Mouse (Mus musculus): Measurements from ENCODE around the gene Sdk2. TPM values are rescaled to one million over a fixed set of nuclear protein-coding genes. Genes with fewer than 3 reads are reported as not detected.

Sdk2 gene
- total RNA-seq, 2 experiments from 2014 or later, result 3.1 to 6.0 TPM

DNA sequence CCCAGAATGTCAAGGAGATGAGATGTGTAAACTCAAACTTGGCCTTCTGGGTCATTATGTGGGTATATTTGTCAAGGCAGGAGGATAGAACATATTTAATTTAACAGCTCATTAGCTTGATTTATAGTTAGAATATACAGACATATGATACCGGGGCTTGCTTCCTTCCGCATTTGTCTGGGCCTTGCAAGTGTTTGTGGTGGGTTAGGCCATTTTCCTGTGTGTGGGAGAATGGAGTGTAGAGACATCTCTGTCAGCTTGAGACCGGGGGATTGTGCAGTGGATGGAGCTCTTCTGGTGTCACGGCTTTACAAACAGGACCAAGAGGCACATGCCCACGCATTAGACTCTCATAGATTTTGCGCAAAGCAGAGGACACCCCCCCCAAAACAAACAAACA lies 235.2 kb downstream of the Sdk2 start:
- no peak for DNase-seq

DNA sequence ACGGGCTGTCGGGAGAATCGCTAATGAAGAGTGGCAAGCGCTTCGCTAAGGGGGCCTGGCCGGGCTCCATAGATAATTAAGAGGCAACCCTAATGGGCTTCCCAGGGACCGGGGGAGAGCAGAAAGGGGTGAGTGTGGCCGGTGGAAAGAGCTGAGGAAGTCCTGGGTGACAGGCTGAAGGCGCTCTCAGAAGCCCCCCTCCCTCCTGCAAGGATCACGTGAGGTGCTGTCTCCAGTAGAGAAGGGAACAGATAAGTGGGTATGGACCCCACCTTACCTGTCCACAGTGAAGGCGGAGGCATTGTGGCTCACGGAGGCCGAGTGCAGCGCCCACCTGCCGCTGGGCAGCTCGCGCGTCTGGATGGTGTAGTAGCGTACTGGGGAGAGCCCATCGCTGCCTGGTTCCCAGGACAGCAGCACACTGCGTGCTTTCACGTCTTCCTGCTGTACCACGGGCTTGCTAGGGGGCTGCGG lies 238.7 kb downstream of the Sdk2 start:
- no peak for DNase-seq

DNA sequence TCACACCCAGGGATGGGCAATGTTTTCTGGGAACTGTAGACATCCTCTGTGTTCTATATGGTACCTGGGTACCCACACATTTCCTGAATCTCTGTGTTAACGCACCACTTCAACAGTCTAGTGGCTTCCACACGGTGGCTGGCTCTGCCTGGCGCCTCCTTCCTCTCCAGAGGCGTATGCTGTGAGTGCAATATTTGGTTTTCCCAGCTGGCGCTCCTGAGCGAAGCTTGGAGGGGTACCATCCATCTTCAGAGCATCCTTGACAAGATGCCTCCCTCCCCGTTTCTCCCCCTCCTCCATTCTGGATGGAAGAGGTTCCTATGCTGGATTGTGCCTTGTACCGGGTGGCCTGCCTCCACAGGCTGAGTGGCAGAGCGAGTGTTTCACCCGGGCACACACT lies 246.8 kb downstream of the Sdk2 start:
- DNase-seq, result no peak

DNA sequence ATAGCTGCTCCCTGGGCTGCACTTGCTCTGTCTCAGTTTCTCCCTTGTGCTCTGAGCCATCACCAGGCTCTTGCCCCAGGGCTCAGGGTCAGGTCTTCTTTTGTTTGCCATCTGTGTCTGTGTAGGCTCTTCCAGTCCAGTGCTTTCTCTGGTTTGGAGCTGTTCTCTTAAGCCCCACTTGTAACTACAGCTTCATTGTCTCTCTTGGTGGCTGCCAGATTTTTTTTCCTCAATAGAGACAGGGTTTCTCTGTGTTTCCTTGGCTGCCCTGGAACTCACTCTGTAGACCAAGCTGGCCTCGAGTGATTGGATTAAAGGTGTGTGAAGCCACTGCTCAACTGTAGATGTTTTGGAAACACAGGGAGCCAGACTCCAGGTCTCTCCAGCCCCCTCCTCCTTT lies 247.8 kb downstream of the Sdk2 start:
- DNase-seq, result no peak

DNA sequence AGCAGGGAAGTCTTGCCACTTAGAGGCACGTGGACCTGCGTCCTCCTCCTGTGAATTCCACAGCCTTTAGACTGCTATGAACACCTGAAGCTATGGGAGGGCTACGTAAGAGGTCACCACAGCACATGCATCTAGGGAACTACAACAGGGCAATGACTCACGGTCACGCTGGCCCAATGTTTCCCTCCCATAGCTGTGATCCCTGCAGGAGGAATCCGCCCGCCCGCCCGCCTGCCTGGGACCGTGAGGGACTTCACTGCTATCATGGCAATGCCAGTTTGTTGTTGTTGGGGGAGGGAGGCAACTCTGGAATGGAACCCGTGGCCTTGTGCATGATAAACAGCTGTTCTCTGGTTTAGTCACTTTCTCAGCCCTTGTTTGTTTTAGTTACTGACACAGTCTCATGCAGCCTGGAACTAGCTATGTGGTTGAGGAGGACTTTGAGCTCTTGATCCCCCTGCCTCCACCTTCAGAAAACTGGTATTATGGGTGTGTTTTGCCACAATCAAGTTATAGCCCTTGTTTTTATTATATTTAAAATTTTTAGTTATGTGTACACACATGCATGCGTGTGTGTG lies 249.8 kb downstream of the Sdk2 start:
- peak; percentile 76 to 82 for DNase-seq

DNA sequence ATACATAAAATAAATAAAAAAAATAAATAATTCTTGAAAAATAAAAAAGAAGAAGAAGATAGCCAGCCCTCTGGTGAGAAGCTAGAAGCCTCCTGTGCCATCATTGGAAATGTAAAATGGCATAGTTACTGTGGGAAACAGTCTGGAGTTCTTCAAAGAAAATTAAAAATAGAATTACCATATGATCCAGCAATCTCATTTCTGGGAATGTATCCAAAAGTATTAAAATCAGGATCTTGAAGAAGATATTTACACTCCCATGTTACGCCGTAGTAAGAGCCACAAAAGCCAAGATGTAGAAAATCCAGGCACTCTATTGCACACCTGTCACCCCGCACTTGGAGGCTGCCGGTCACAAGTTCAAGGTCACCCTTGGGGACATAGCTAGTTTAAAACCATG lies 250.4 kb downstream of the Sdk2 start:
- no peak for DNase-seq

DNA sequence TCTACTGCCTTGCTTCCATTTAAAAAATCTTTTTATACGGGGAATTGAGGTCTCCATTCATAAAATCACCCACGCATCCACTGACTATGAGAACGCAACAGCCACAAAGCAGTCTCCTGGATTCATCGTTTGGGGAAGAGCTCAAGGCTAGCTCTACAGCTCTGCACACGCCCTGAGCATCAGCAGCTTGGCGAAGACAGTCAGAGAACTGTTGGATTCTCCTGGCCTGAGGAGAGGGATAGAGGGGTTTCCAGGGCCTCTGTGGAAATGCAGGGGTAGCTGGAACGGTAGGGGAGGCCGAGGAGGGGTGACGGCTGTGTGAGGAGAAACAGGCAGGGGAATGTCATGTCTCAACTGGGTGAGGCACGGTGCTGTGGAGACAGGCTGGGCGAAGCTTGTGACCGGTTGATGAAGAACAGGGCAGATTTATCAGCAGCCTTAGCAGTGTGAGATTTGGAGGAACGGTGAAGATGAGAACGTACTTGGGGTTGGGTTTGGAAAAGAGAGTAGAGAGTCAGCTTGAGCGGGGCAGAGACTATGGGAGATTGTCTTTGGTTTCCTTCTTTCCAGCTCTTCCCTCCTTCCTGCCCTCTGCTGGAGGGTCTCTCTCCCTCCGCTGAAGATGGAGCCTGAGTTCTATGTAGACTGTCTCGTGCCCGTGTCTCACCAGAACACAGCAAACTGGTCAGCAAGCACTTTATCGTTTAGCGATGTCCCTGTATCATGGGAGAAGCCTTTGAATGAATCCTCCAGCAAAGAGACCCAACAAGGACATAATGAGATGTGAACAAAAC lies 255.1 kb downstream of the Sdk2 start:
- no peak for DNase-seq

DNA sequence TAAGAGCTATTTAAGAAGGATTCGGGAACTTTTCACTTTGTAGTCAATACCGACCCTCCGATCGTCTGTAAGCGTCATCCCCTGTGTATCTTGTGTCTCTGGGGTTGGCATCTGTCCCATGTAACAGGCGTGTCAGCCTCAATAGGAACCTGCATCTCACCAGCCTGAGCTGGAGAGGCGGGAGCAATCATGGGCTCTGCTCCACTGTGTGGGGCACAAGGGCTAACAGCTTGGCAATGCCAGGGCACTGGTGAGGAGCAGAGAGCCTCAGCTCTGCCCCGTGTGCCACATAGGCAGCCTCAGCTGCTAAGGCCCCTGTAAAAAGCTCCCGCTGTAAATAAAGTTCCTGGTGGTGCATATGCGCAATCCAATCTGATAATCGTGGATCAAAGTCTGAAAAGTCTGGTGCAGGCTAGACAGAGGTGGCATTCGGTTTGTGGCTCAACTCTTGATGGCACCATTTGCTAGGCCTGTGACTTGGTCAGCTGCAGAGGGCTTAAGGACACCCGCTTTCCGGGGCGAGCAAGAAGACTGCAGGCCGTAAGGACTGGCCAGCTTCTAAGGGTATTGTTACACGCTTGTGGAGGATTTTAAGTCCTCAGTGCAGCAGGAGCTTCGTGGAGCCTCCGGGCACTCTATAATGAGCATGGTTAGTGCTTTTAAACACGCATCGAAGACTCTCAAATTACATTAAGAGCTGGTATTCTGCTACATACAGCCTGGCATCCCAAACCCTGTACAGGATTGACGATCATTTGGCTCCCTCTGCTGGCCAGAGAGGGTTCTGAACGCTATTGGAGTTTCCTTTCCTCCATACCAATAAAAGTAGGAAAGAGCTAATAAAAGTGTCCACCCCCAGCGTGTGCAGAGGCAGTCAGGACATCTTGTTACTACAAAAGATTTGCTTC lies 256.0 kb downstream of the Sdk2 start:
- peak; percentile 81 to 87 for DNase-seq

DNA sequence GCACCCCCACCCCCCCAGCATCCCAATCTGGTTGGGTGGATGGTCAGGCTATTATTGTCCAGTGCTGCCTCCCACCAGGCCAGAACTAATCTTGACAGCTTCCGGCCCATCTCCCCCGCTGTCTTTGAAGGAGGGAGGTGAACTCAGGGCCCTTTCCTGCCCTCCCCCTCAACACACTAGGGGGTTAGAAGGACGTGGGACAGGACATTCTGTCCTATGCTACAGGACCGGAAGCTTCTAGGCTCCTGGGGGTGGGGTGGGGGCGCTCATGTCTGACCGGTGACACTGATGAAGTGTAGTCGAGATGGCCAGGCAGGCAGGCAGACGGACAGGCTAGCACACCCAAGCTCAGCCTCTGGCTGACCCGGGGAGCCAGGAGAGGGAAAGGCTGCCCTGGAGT lies 259.8 kb downstream of the Sdk2 start:
- DNase-seq, result peak; percentile 67 to 70

DNA sequence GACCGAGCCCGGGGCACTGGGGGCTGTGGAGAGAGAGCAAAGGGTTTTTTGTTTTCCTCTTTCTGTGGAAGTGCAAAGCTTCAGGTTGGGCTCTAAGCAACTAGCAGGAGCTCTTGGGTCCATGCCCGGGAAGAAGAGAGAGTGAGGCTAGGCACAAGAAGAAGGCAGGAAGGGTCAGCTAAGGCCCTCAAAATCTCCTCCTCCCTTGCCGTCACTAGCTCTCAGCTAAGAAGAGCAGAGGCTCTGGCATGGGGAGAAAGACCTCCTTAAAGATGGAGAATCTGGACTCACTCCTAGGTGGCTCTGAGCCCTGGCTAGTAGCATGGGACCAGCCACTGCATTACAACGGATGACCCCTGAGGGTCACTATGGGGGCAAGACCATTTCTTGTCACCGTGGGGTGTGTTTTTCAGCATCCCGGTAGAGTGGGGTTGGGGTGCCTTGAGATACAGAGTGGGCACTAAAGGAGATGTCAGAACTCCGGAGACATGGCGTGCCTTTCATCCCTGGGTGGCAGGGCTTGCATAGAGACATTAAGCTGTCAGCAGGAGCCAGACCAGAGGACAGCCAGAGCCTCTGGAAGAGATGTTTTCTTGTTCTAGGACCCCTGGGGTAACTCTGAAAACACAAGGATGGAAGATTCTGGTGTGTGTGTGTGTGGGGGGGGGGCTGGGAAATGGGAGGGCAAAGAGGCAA lies 260.3 kb downstream of the Sdk2 start:
- no peak for DNase-seq

DNA sequence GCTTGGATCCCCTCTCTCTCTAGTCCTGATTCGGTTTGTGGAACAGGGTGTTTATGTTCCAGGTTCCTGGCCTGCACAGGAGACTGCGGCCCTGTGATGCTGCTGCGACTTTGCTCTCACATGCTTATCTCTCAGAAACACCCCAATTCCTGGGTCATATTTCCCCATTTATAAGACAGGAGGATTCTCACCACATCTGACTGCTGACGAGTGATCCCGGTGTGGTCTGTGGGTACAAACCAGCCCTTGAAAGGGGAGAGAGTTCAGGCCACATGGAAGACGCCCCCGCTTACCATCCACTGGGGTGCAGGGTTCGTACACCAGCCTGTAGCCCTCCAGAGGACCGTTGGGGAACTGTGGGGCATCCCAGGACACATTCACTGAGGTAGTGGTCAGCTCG lies 260.9 kb downstream of the Sdk2 start:
- no peak for DNase-seq

DNA sequence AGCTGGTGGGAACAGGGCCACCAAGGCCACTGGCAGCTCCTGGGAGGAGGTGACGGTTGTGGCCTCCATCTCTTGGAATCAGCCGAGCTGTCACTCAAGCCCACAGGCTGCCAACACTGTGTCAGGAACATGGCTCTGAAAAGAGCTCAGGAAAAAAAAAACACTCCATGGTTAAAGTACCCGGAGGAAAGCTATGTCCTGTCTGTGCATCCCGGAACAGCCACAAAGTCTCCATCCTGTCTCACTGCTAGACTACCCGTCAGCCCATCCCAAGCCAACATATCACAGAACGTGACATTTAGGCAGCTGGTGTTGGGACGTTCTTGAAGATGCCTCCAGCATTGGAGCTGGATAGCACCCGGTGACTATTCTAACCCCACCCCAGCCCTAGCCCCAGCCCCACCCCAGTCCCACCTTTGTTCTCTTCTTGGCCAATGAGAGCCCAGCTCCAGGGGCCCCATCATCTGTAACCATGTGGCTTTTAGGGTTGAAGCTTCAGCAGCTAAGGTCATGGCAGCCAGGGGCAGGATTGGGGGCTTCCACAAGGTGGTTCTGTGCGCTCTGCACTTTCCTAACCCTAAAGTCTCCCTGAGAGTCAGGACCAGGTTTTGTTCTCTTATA lies 263.4 kb downstream of the Sdk2 start:
- peak; percentile 42 to 55 for DNase-seq

DNA sequence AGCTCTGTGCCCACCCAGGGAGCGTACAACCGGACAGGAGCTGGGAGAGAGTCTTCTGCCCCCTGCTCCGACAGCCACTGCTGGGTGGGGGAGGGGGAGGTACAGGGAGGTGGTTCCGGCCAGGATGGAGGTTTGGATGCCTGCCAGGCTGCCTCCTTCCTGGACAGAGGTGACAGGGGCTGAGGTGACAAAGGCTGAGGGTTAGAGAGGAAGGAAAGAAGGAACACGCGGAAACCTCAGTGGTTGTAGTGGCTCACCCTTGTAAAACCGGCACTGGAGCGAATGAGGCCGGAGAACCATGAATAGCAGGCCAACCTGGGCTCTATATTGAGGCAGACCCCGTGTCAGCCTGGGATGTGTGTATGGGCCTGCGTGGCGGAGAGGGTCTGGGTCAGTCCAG lies 264.4 kb downstream of the Sdk2 start:
- peak; percentile 76 to 84 for DNase-seq

DNA sequence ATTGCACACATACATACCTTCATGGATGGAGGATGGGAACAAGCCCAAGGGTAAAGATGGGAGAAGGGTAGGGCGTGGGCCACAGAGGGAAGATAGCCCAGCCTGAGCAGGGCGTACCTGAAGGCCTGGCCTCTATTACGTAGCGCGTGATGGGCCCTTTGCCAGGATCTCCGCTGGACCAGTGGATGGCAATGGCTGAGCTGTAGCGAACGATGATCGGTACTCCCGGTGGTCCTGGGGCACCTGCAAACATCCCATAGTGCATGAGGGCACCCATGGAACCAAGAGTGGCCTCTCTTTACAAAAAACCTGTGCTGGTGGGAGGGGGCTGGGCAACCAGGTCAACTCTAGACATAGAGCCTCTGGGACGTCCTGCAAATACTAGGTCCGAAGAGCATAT lies 266.8 kb downstream of the Sdk2 start:
- no peak for DNase-seq

DNA sequence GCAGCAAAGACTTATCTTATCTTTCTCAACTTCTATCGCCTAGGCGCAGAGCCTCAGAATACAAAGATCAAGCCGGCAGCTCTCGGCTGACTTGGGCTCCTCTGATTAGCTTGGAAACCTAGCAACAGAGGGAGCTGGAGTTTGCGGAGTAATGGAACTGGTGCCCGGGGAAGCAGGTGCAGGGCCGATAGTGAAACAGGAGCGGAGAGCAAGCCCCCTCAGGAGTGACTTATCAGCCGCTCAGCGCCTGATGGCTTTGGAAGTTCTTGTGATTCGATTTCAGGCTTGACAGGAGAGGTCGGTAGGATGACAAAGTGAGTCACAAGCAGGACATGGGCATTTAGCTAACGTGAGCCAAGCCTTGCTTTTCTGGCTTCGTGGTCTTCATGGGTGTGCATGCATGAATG lies 267.8 kb downstream of the Sdk2 start:
- peak in 1 of 2 experiments; percentile 18 for DNase-seq

DNA sequence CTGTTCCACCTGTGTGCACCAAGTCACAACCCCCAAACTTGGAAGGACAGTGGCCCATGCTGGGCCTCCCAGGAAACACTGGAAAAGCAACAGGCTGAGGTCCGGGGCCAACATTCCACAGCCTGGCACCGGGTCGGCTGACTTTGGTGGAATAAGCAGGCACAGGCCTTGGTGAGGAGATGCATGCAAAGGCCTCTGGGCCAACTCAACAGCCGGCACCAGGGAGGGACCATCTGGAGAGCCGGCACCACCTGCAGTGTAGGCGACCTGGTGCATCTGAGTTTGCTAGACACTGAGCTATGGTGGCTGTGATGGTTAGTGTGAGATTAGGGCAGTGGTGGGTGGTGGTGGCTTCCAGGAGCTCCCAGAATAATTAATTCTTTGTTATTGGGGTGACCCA lies 268.8 kb downstream of the Sdk2 start:
- DNase-seq, result no peak

DNA sequence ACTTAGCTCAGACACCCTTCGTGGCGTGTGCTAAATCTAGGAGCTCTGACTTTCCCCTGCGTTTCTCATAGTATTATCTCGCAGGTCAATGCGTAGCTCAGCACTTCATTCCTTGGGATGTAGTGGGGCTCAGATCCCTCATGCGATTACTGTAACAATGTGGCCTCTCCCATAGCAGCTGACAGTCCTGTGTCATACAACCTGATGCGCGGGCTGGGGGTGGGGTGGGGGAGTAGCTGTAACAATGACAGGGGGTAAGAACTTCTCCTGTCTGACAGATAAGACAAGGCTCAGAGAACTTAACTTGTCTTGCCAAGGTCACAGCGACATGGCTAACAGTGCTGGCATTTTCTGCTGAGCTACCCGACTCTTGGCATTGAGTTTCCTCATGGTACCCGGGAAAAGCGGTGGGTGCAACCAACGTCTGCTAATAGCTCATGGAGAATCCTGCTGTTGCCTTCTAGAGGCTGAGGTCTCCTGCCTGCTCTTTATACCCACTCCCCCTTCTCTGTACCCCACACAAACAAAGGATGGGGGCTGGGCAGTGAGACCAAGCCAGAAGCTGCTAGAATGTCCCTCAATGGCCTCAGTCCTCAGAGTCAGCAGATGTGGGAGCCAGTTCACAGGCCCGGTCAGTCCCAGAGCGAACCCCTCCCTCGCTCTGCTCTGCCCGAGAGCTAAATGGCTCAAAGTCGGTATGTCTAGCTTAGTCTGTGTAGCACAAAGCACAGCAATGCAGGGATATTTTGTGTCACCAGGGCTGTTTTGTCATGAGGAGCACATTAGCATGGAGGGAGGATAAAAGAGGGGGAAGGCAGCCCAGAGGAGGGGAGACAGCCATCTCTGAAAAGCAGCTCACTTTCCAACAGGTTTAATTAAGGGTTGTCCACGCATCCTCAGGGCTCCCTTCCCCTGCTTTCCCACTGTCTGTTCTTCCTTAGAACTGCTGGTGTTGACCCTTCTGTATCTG lies 269.5 kb downstream of the Sdk2 start:
- no peak for DNase-seq

DNA sequence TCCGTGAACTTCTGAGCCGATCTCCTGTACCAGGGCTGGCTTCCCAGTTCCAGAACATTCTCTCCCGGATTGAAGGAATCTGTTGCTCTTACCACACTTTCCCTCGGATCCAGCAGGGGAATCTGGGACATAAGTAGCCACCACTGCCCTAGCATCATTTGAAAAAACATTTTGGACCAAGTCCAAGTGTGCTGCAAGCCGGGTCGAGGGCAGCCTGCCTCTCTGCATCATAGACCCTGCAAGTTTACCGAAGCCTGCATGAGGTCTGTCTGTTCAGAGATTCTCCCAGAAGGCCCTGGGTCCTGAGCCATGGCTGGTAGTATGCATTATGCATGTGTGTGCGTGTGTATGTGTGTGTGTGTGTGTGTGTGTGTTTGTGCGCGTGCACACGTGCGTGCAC lies 271.0 kb downstream of the Sdk2 start:
- DNase-seq, result no peak

DNA sequence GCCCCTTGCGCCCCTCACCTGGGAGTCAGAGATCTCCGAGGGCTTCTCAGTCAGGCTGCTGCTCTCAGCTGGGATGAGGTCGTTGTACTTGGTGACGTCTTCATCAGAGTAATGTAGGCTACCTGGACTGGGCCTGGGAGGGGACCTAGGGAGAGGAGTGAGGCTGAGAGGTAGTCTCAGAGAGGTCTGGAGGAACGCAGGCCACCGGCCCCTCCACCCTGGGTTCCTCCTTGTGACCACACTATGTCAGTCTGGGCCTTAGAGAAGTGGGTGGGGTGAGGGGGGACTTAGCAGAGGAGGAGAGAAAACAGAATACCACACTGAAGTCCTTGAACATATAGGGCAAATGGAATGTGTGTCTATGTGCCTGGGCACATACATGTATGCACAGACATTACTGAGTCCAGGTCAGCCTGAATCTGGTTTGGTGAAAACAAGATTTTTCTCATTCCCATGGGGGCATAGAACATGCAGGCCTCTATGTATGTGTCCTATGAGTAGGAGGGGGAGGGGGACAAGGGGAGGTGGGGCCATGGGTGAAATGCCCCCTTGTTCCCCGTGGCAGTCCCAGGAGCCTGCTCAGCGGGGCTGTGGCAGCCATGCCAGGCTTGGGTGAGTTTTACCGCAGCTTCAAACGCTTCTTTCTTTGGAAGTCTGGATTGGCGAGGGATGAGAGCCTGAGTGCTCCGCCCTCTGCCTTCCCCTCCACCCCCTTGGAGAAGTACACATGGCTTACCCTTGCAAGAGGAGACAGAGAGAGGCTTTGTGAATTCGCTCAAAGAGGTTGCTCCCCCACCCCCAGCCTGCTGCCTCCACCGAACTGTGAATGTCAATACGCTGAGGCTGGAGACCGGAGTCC lies 275.3 kb downstream of the Sdk2 start:
- no peak for DNase-seq

DNA sequence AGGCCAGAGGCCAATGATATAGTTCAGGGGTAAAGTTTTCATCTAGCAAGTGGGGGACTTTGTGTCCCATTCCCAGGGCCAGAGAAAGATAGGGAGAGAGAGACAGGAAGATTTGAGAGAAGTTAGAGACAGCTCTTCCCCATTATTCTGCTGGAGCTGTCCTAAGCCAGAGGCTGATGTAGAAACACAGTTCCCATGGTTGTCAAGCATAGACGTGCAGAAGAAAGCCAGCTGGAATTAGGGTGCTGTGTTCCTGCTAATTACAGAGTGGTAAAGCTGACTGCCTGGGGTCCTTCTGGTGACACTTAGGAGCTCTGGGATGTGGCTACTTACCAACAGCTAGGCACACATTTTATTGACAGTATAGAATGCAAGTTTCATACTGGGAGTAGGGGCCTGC lies 277.7 kb downstream of the Sdk2 start:
- no peak for DNase-seq

All from adrenal gland, postnatal 36 days (tissue).